Mouse (Mus musculus) lung, embryonic 14.5 days (tissue): ENCODE measurements around the gene Nkain2. TPM values are rescaled to one million over a fixed set of nuclear protein-coding genes. Genes with fewer than 3 reads are reported as not detected.

Source experiments
- ATAC-seq: fragments of 200-750 bp; cut with Nextera tagmentation; 2 replicates; pipeline ENCODE4 v1.8.0; 2017; ENCODE audit warnings: mild to moderate bottlenecking, moderate TSS enrichment, moderate library complexity; ENCODE audit not compliant: insufficient read depth
- DNase-seq: peaks from one replicate; pipeline ENCODE4 v3.0.0-alpha.2; 2015
- H3K27ac ChIP-seq: fragments of 300-500 bp; sonication (generic); 2 replicates; pipeline ENCODE4 v1.5.1; 2014; ENCODE audit warnings: low read depth, mild to moderate bottlenecking, moderate library complexity
- H3K27me3 ChIP-seq: fragments of 300-500 bp; sonication (generic); 2 replicates; pipeline ENCODE4 v1.6.1; 2014; ENCODE audit warnings: low read length, control low read depth; ENCODE audit not compliant: insufficient read depth
- H3K36me3 ChIP-seq: fragments of 300-500 bp; sonication (generic); 2 replicates; pipeline ENCODE4 v1.6.1; 2014; ENCODE audit warnings: control low read depth; ENCODE audit not compliant: insufficient read depth
- H3K4me1 ChIP-seq: fragments of 300-500 bp; sonication (generic); 2 replicates; pipeline ENCODE4 v1.6.1; 2014; ENCODE audit warnings: antibody characterized with exemption, control low read depth; ENCODE audit not compliant: insufficient read depth
- H3K4me2 ChIP-seq: fragments of 300-500 bp; sonication (generic); 2 replicates; pipeline ENCODE4 v1.6.1; 2014; ENCODE audit warnings: mild to moderate bottlenecking
- H3K4me3 ChIP-seq: fragments of 300-500 bp; sonication (generic); 2 replicates; pipeline ENCODE4 v1.5.1; 2014; ENCODE audit warnings: low read depth, low read length
- H3K9ac ChIP-seq: fragments of 300-500 bp; sonication (generic); 2 replicates; pipeline ENCODE4 v1.6.1; 2014
- H3K9me3 ChIP-seq: fragments of 300-500 bp; sonication (generic); 2 replicates; pipeline ENCODE4 v1.6.1; 2016; ENCODE audit warnings: low read depth, low read length, control low read depth
- CTCF ChIP-seq: IDR thresholded peaks from 2 replicates; pipeline ENCODE4 v1.5.1; 2016; ENCODE audit warnings: antibody characterized with exemption, low read depth
- WGBS: fragments of 180-500 bp; shearing (Covaris S2); extraction: QIAGEN DNeasy Blood & Tissue Kit; methylation state at CpG from one replicate; pipeline ENCODE4 v1.1.7; 2014; 5-methylcytosine and 5-hydroxymethylcytosine counted together
- polyA plus RNA-seq: library from polyadenylated mRNA; unstranded; fragments of >200 nt; fragmentation: Nextera tagmentation; extraction: Ambion mirVana; gene quantifications from 2 replicates; pipeline ENCODE4 v1.2.1, GENCODE M21; 2014

Gene Nkain2
- polyA plus RNA-seq, 1 experiment from 2014 or later, result 0.88 TPM

DNA sequence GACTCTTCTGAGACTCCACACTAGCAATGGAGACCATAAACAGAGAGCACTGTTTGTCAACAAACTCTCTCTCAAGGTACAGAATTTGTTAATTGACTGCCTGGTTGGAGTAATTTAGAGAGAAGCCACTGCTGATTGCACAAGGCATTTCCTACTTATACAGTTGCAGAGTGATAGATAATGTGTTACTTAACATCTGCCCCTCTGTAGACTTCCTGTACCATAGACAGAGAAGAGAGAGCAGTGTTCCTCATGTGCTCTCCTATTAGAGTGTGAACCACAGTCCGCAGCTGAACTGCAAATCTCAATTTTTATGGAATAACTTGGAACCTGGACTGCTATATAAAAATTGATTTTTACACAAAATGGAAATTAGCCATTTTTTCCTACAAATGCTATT is 1022.0 kb downstream of the Nkain2 start:
- Histone ChIP-seq H3K9ac (no peak overlapping the region), H3K27ac (no peak overlapping the region), H3K36me3 (no peaks in the 10 kb centered on the region), H3K4me1 (no peaks in the 10 kb centered on the region), H3K4me3 (no peak overlapping the region), H3K27me3 (no peaks in the 10 kb centered on the region), H3K4me2 (no peak overlapping the region), H3K9me3 (no peaks in the 10 kb centered on the region)
- ATAC-seq (peak; percentile 92), DNase-seq (peak; percentile 68)
- TF ChIP-seq CTCF, result no peak
- 43% methylated on average over 1 of the region's 1 CpGs for WGBS

DNA sequence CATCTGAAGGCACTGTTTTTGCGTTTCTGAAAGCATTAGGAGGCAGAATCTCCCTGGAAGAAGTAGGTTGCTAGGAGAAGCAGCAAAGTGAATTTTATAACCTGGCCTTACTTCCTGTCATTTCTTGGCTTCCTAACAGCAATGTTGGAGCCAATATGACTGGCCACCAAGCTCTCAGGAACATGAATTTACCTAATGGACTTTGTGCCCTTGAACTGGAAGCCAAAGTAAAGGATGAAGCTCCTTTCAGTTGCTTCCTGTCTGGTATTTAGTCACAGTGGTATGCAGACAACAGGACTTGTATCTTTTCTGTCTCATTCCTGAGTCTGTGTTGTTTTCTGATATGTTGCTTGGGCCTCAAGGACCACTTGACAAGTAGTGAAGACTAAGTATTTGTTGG is 1063.2 kb downstream of the Nkain2 start:
- TF ChIP-seq CTCF, result no peak
- no peaks in the 10 kb centered on the region for H3K27me3 ChIP-seq
- H3K9me3 ChIP-seq, result no peaks in the 10 kb centered on the region
- H3K4me1 ChIP-seq, result no peaks in the 10 kb centered on the region
- DNase-seq (no peak), ATAC-seq (no peak)
- no peak overlapping the region for H3K4me3 ChIP-seq
- H3K4me2 ChIP-seq, result no peak overlapping the region
- H3K9ac ChIP-seq, result no peak overlapping the region
- H3K36me3 ChIP-seq, result no peaks in the 10 kb centered on the region
- 59% methylated on average over 1 of the region's 1 CpGs for WGBS
- no peak overlapping the region for H3K27ac ChIP-seq

DNA sequence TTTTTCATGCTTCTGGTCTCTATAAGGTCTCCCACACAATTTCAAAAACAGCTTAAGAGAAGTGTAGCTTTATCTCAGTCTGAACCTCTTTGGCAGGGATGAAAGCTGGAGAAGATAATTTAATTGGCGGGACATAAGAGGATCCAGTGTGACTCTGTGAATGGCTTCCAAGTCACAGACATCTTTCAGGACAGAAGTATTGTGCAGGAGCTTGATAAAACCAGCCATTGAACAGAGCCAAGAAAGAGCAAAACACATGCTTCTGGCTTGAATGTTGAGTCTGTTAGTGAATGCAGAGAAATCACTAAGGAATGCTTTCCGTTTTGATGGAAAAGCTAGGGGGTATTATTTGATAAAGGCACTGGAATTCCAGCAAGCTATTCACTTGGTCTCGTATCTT is 1077.7 kb downstream of the Nkain2 start:
- 62% methylated on average over 3 of the region's 3 CpGs for WGBS
- DNase-seq (peak; percentile 38), ATAC-seq (peak; percentile 54; the same call in 1 of the 2 replicates)
- H3K9ac ChIP-seq, result no peak overlapping the region
- no peak overlapping the region for H3K4me3 ChIP-seq
- no peaks in the 10 kb centered on the region for H3K9me3 ChIP-seq
- no peaks in the 10 kb centered on the region for H3K27me3 ChIP-seq
- H3K27ac ChIP-seq, result no peak overlapping the region
- H3K4me1 ChIP-seq, result no peaks in the 10 kb centered on the region
- H3K36me3 ChIP-seq, result no peaks in the 10 kb centered on the region
- no peak for TF ChIP-seq CTCF
- H3K4me2 ChIP-seq, result no peak overlapping the region

- H3K4me3 ChIP-seq, result no peak overlapping the region
- H3K27me3 ChIP-seq, result no peaks in the 10 kb centered on the region
- no peak overlapping the region for H3K27ac ChIP-seq
- no peaks in the 10 kb centered on the region for H3K4me1 ChIP-seq
- no peaks in the 10 kb centered on the region for H3K36me3 ChIP-seq
- no peak overlapping the region for H3K4me2 ChIP-seq
- no peak overlapping the region for H3K9ac ChIP-seq
- ATAC-seq (peak; percentile 87), DNase-seq (peak; percentile 91)
- WGBS, result 20% methylated on average over 5 of the region's 5 CpGs
- TF ChIP-seq CTCF, result peak; percentile 96
- no peaks in the 10 kb centered on the region for H3K9me3 ChIP-seq
These were observed 1147.7 kb downstream of the Nkain2 start for GRCm38 (mm10) chr10:31742443-31743057.

- no peaks in the 10 kb centered on the region for H3K9me3 ChIP-seq
- H3K27me3 ChIP-seq, result no peaks in the 10 kb centered on the region
- no peak overlapping the region for H3K9ac ChIP-seq
- H3K4me3 ChIP-seq, result no peak overlapping the region
- no peaks in the 10 kb centered on the region for H3K4me1 ChIP-seq
- no peak overlapping the region for H3K27ac ChIP-seq
- ATAC-seq (no peak), DNase-seq (no peak)
- H3K4me2 ChIP-seq, result no peak overlapping the region
- no peaks in the 10 kb centered on the region for H3K36me3 ChIP-seq
- no peak for TF ChIP-seq CTCF
These were observed 1162.2 kb downstream of the Nkain2 start for GRCm38 (mm10) chr10:31728036-31728435.

DNA sequence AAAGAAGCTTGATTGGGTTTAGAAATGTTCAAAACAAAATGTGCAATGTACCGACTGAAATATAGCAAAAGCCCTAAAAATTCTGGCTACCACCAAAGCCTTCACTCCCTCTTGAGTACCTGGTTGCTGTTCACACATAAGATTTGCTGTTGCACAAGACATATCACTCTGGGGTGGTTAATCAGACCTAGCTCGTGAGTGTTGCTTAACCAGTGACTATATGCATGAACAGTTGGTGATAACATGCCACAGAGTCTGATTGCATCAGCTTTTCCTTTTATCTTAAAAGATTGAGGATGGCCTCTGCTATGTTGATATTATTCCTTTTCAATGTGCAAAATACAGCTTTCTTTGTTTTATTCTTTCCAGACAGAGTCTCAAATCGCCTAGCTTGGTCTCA is 1243.0 kb downstream of the Nkain2 start:
- H3K4me2 ChIP-seq, result no peak overlapping the region
- H3K27ac ChIP-seq, result no peak overlapping the region
- H3K27me3 ChIP-seq, result no peaks in the 10 kb centered on the region
- 67% methylated on average over 3 of the region's 3 CpGs for WGBS
- H3K36me3 ChIP-seq, result no peaks in the 10 kb centered on the region
- no peak for DNase-seq
- no peak overlapping the region for H3K4me3 ChIP-seq
- ATAC-seq, result no peak
- no peak for TF ChIP-seq CTCF
- no peaks in the 10 kb centered on the region for H3K4me1 ChIP-seq
- H3K9ac ChIP-seq, result no peak overlapping the region
- no peaks in the 10 kb centered on the region for H3K9me3 ChIP-seq

DNA sequence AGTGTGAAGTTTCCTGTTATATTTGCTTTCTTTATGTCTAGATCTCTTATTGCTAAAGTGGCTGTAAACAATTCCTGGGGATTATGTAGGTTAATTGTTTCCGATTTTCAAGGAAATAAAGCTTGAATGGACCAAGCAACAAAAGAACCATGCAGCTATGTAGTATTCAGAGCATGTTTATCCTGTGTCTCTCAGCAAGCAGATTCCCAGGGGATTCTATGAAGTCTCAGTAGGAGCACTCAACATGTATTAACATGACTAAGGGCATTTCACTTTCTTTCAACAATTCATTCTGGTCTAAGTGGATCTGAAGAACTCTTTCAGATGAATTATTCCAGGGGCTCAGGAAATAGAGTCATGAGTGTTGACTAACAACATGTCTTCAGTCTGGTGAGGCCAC is 1244.2 kb downstream of the Nkain2 start:
- Histone ChIP-seq H3K9ac (no peak overlapping the region), H3K4me1 (no peaks in the 10 kb centered on the region), H3K27me3 (no peaks in the 10 kb centered on the region), H3K9me3 (no peaks in the 10 kb centered on the region), H3K27ac (no peak overlapping the region), H3K4me3 (no peak overlapping the region), H3K4me2 (no peak overlapping the region), H3K36me3 (no peaks in the 10 kb centered on the region)
- TF ChIP-seq CTCF, result no peak
- 63% methylated on average over 1 of the region's 1 CpGs for WGBS
- ATAC-seq, result no peak
- no peak for DNase-seq

Other genes with a start within 250 kb of the Nkain2 start
- gene Trdn, start 190.1 kb upstream of the Nkain2 start, polyA plus RNA-seq, result 0.30 and 4.1 TPM in 2 replicates